Mouse (Mus musculus) G1E-ER4 (cell line): ENCODE measurements around the gene Astn1. TPM values are rescaled to one million over a fixed set of nuclear protein-coding genes. Genes with fewer than 3 reads are reported as not detected.

Source experiments
- GATA1 ChIP-seq: IDR thresholded peaks from one replicate; pipeline ENCODE4 v1.8.0; 2012; ENCODE audit warnings: low read length, inconsistent platforms
- polyA plus RNA-seq: library from polyadenylated mRNA; stranded (reverse); fragments of >175 nt; gene quantifications from 2 replicates; pipeline ENCODE4 v1.2.3, GENCODE M21; 2012

Gene Astn1
- polyA plus RNA-seq, 1 experiment: not detected

DNA sequence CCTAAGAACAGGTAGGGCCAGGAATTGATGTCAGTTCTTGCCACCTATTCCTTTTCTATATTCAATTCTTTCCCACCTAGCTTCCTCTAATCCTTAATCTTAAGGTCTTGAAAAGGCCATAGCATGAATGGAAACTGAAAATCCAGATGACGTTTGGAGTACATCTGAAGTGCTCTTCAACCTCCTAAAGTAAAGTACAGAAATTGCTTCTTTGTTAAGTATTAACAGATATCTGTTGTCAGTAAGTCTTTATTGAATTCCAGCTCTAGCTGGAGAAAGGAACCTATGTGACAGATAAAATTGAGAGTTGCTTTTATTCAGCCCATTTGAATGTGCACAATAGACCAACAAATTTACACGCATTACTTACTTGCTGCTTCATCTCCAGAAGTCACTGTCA, 338.1 kb downstream of the Astn1 start:
- no peak for TF ChIP-seq GATA1

DNA sequence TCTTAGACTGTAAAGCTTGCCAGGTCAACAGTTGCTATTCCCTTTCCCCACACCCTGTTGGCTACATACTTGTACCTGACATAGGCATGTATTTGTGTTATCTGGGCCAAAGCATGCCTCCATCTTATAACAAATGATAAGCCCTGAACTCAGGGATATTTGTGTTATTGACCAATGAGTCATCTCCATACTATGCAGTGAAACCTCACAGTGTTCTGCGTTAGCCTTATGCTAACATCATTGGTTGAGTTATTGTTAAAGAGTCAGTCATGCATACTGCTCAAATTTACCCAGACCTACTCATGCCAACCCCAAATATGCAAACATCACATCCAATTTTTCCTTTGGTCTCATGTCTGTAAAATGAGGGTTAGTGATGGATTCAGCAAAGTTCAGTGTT, 339.3 kb downstream of the Astn1 start:
- no peak for TF ChIP-seq GATA1

DNA sequence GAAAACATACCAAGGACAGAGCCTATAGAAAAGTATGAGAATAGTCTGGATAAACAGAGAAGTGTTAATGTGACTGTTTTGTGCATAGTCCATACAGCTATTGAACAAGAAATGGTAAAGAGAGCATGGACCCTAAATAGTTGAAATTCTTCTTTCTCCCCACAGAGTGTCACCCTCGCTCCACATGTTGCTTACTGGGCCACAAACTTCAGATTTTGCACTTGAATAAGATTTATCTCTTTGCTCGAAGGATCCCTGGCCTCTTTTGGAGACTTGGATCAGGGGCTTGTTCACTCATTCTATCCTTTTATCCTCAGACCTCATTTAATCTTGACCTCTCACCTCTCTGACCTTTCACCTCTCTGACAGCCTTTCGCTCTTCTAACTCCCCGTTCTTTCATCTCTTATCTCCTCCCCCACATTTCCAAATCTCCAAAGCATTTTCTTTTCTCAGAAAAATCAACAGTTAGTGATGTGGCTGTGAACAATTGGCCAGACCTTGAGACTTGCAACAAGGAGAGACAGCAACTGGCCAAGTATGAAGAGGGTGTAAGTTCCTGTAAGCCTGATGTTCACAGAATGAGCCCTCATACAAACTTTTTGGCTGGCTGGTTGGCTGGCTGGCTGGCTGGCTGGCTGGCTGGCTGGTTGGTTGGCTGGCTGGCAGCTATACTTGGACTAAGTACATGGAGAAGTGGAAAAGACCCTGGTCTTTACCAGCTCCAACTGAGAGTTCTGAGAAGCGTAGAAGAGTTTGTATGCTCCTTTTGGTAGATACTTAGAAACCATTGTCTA, 351.4 kb downstream of the Astn1 start:
- no peak for TF ChIP-seq GATA1

DNA sequence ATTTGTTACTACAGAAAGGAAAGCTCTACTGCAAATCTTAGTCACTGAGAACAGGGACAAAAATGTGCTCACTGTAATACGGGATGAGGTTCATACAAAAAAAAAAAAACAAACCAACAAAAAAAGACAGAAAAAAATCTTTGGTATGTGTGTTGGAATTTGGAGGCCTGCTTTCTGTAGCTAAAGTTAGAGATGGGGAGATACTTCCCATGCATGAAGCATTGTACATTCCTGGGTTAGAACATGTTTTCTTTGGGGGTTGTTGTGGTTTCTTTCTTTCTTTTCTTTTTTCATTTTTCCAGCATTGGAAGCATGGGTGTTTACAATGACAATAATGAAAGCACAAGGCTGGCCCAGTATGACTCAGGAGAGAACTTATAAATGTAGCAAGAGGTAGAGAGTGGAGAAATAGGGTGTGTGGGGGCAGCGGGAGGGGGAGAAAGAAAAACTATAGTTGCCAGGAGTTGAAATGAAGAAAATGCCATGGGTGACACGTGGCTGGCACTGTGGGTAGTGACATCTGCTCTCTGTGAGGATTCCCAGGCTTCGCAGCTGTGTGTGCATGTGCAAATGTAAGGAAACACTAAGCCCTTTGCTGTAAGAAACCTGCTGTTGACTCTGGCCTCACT, 370.9 kb downstream of the Astn1 start:
- no peak for TF ChIP-seq GATA1

DNA sequence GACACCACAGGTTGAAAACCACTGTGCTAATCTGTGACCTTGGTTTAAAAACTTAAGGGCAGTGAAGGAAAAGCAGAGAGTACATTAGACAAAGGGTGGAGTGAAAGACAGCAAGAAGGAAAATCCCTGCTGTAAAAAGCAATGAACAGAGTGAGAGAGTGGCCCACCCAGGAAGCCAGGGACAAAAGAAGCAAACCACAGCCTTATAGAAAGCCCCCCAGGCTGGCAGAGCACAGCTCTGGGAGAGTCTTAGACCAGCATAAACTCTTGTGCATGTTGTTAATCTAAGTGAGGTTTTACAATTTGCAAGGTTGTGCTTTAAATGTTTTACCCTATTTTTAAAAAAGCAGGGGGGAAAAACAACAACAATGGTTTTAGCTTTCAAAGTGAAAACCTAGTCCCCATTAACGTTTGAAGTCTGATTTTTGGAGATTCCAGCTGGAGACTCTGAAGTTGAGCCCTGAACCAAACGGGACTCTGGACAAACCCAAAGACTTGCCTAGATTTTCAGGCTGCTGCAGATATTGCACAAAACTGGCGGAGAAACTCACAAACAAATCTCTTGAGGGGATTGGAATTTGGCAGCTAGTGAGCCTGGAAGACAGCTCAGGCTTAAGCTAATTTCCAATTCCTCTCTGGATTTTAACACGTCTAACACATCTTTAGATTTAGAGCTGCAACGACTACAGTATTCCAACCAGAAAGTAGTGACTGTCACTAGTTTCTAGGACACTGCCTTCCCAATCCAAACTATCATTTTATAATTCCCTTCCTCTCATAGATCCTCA, 377.3 kb downstream of the Astn1 start:
- TF ChIP-seq GATA1: no peak

DNA sequence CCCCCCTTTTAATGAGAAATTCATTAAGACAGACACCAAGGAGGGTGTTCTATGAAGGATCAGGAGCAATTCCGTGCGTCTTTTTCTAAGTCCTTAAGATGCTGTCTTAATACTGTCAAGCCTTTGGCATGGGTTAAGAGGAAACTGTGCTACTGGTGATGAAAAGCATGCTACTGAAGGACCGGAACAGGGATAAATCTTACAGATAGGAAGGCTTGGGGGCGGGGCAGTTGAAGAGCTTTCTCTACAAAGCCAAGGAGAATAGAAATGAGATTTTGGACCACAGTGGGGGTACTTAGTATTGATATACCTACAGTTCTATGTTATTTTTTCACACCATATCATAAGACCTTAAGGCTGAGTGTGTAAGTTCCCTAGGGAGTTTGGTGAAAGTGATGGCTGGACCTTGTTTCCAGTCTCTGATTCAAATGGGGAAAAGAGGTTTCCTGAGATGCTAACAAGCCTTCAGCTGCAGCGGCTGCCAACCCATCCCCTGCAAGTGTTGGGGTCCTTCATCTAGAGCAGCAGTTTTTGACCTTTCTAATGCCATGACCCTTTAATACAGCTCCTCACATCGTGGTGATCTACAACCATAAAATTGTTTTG, 378.2 kb downstream of the Astn1 start:
- no peak for TF ChIP-seq GATA1

DNA sequence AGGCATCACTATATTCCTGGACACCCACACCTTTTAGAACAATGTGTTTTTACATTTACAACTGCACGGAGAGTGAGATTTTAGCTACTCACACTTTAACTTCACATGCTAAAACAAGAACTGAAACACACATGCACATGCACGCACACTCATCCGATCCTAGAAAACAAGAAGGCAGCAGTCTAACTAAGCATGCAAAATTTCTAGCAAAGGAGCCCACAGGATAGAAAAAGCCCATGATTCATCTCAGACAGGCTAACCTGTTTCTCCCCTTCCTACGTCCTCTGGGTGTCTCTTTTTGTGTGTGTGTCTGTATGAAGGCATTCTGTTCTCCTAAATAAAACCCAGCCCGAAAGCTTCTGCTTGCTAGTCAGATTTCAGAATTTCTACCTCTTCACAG, 378.9 kb downstream of the Astn1 start:
- TF ChIP-seq GATA1: no peak

Other genes with a start within 250 kb of the Astn1 start
- gene Brinp2, start 5.9 kb upstream of the Astn1 start, polyA plus RNA-seq: not detected in 2 replicates